Mouse (Mus musculus) embryonic fibroblast, embryonic 13.5 days (primary cell): Measurements from ENCODE around the gene Thada. TPM values are rescaled to one million over a fixed set of nuclear protein-coding genes. Genes with fewer than 3 reads are reported as not detected.
A peak's percentile ranks its signal among the peaks of the same experiment; 100 is the strongest.

Experiments used
- H3K27ac ChIP-seq: 2 replicates; pipeline ENCODE4 v1.5.1; 2012; ENCODE audit warnings: low read length, control low read depth, inconsistent platforms; ENCODE audit not compliant: insufficient read depth
- H3K4me1 ChIP-seq: 2 replicates; pipeline ENCODE4 v1.6.1; 2011; ENCODE audit warnings: low read length; ENCODE audit not compliant: control insufficient read depth, insufficient read depth
- H3K4me3 ChIP-seq: 2 replicates; pipeline ENCODE4 v1.5.1; 2011; ENCODE audit warnings: mild to moderate bottlenecking, control low read depth, low read length; ENCODE audit not compliant: insufficient read depth
- CTCF ChIP-seq: IDR thresholded peaks from 2 replicates; pipeline ENCODE4 v1.5.1; 2011; ENCODE audit warnings: mild to moderate bottlenecking, control low read depth, low read length, moderate library complexity, borderline replicate concordance; ENCODE audit not compliant: insufficient read depth
- POLR2A ChIP-seq: IDR thresholded peaks from 2 replicates; pipeline ENCODE4 v1.6.1; 2011; ENCODE audit warnings: low read depth, mild to moderate bottlenecking, control low read depth, low read length, moderate library complexity
- polyA plus RNA-seq: library from polyadenylated mRNA; stranded (reverse); fragments of >200 nt; gene quantifications from 2 replicates; pipeline ENCODE4 v1.2.4, GENCODE M21; 2011; ENCODE audit warnings: low read depth; ENCODE audit not compliant: missing spikeins, insufficient read length

Gene Thada
- polyA plus RNA-seq, 1 experiment, result 20.3 TPM

- Histone ChIP-seq H3K4me1 (0 out of 2 replicates have a peak, but pooled peaks cover 2% of the 10 kb centered on the region), H3K27ac (0 out of 2 replicates have a peak overlapping the region, but pooled peaks have one; percentile 17), H3K4me3 (no peak overlapping the region)
- TF ChIP-seq POLR2A, result no peak
- no peak for TF ChIP-seq CTCF
These were observed 32.6 kb upstream of the Thada start for GRCm38 (mm10) chr17:84498639-84499038.

- no peak for TF ChIP-seq POLR2A
- no peak for TF ChIP-seq CTCF
- H3K4me1 ChIP-seq, result 0 out of 2 replicates have a peak, but pooled peaks cover 2% of the 10 kb centered on the region
- H3K27ac ChIP-seq, result 0 out of 2 replicates have a peak overlapping the region, but pooled peaks have one; percentile 17
- H3K4me3 ChIP-seq, result no peak overlapping the region
These were observed 32.1 kb upstream of the Thada start for GRCm38 (mm10) chr17:84497972-84498604.

GRCm38 (mm10) chr17:84497559-84497958 lies 31.6 kb upstream of the Thada start:
- TF ChIP-seq CTCF, result no peak
- no peak for TF ChIP-seq POLR2A
- H3K4me3 ChIP-seq, result no peak overlapping the region
- H3K4me1 ChIP-seq, result 0 out of 2 replicates have a peak, but pooled peaks cover 2% of the 10 kb centered on the region
- no peak overlapping the region for H3K27ac ChIP-seq

- H3K27ac ChIP-seq, result no peak overlapping the region
- TF ChIP-seq POLR2A (no peak), CTCF (no peak)
- H3K4me3 ChIP-seq, result no peak overlapping the region
These were observed 31.0 kb upstream of the Thada start for GRCm38 (mm10) chr17:84497026-84497425.

GRCm38 (mm10) chr17:84492255-84492880 lies 26.4 kb upstream of the Thada start:
- Histone ChIP-seq H3K4me1 (no peaks in the 10 kb centered on the region), H3K4me3 (no peak overlapping the region), H3K27ac (no peak overlapping the region)
- TF ChIP-seq POLR2A (no peak), CTCF (no peak)

More at GRCm38 (mm10) chr17:84497026-84497425, 31.0 kb upstream of the Thada start:
- 0 out of 2 replicates have a peak, but pooled peaks cover 2% of the 10 kb centered on the region for H3K4me1 ChIP-seq

- H3K27ac ChIP-seq, result no peak overlapping the region
- no peaks in the 10 kb centered on the region for H3K4me1 ChIP-seq
- H3K4me3 ChIP-seq, result no peak overlapping the region
- no peak for TF ChIP-seq POLR2A
- no peak for TF ChIP-seq CTCF
These were observed 21.4 kb upstream of the Thada start for GRCm38 (mm10) chr17:84487415-84487814.

- no peak overlapping the region for H3K27ac ChIP-seq
- TF ChIP-seq POLR2A, result no peak
- TF ChIP-seq CTCF, result no peak
These were observed 17.8 kb upstream of the Thada start for GRCm38 (mm10) chr17:84483673-84484320.

GRCm38 (mm10) chr17:84482831-84483230 lies 16.8 kb upstream of the Thada start:
- Histone ChIP-seq H3K27ac (no peak overlapping the region), H3K4me3 (no peak overlapping the region), H3K4me1 (no peaks in the 10 kb centered on the region)
- TF ChIP-seq CTCF (no peak), POLR2A (no peak)

More at GRCm38 (mm10) chr17:84483673-84484320, 17.8 kb upstream of the Thada start:
- Histone ChIP-seq H3K4me3 (no peak overlapping the region), H3K4me1 (no peaks in the 10 kb centered on the region)

GRCm38 (mm10) chr17:84480464-84481355 lies 14.7 kb upstream of the Thada start:
- TF ChIP-seq POLR2A, result no peak
- no peak for TF ChIP-seq CTCF
- Histone ChIP-seq H3K27ac (no peak overlapping the region), H3K4me1 (no peaks in the 10 kb centered on the region), H3K4me3 (no peak overlapping the region)

GRCm38 (mm10) chr17:84478276-84478675 lies 12.3 kb upstream of the Thada start:
- H3K4me3 ChIP-seq, result no peak overlapping the region
- TF ChIP-seq POLR2A (no peak), CTCF (no peak)
- H3K4me1 ChIP-seq, result no peaks in the 10 kb centered on the region
- H3K27ac ChIP-seq, result no peak overlapping the region
